Comparison of ENCODE assay signal across 18 mouse cellular contexts in the genomic region with DNA sequence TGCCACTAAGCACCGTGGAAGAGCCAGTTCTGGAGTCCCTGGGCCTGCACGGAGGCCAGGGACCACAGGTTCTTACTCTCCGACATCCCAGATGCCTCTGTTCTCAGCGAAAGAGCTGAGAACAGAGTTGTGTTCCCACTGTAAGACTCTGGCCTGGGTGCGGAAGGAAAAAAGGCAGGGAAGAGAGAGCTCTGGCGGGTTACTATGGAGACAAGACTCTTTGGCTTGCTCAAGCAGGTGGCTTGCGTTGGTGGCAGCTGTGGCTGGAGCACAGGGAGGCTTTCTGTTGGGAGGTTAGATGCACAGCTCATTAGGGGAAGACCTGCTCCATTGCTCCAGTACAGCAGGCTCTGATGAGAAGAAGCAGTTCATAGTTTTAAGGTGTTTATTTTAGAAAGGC.
DNase-seq lines count a peak whose midpoint lies in the region; TF ChIP-seq lines count a peak whose summit lies in the region.
"Had no signal": no experiment of that assay in that cellular context is flagged by ENCODE, and none has a peak within 500 bp of the region (broad histone marks: within the 10 kb centered on the region; RNA-seq: fewer than 3 reads in every experiment).

No protein-coding gene starts in this region.

- no peaks in the 10 kb centered on the region for H3K9me3 ChIP-seq in heart, embryonic 10.5 days
- H3K9me3 ChIP-seq: embryonic facial prominence, embryonic 10.5 days; forebrain, embryonic 12.5 days; limb, embryonic 10.5 days had no signal

- no peak for TF ChIP-seq CTCF in brain, embryonic 14.5 days (IDR thresholded peaks at IDR 0.05; ENCODE audit: borderline replicate concordance, extremely low read depth, insufficient read depth, insufficient read length)

- intact Hi-C loops in heart, postnatal 10 days (cut with DNase I), result no loop called here

- TF ChIP-seq POLR2A in brain, embryonic 14.5 days (IDR thresholded peaks at IDR 0.05; ENCODE audit: borderline replicate concordance, extremely low read depth, insufficient read depth, insufficient read length, poor library complexity, severe bottlenecking), result no peak

- DNase-seq in right cerebral cortex, adult 2 months (ENCODE audit: low spot score in 2 of 2), result peak; percentile 10 to 30
- no peak for DNase-seq in right cerebral cortex, postnatal 25 days
- DNase-seq in brain, embryonic 14.5 days (ENCODE audit: low read depth), result peak; percentile 3
- DNase-seq in layer of hippocampus, adult 9-11 months, result peak; percentile 13
- no peak for DNase-seq in heart, postnatal 10 days
- no peak for DNase-seq in kidney, adult 8-10 months
- DNase-seq in heart, embryonic 10.5 days (ENCODE audit: low spot score), result no peak
- DNase-seq: adrenal gland, postnatal 25 days; cerebellum, adult 2 months; gastrocnemius, postnatal 36 days; kidney, adult 18-20 months; kidney, postnatal 10 days; liver, postnatal 0 days; lung, postnatal 10 days; thymus, postnatal 14 days had no signal

- no peak overlapping the region for H3K27ac ChIP-seq in heart, embryonic 10.5 days
- H3K27ac ChIP-seq: embryonic facial prominence, embryonic 10.5 days; forebrain, embryonic 12.5 days; limb, embryonic 10.5 days had no signal

- no peak overlapping the region for H3K4me3 ChIP-seq in heart, embryonic 10.5 days
- H3K4me3 ChIP-seq: embryonic facial prominence, embryonic 10.5 days; forebrain, embryonic 12.5 days; limb, embryonic 10.5 days had no signal

- WGBS in heart, embryonic 10.5 days, result 60% methylated on average over 7 of the region's 7 CpGs

- no peaks in the 10 kb centered on the region for H3K4me1 ChIP-seq in heart, embryonic 10.5 days
- H3K4me1 ChIP-seq: embryonic facial prominence, embryonic 10.5 days; forebrain, embryonic 12.5 days; limb, embryonic 10.5 days had no signal

- H3K27me3 ChIP-seq in heart, embryonic 10.5 days (ENCODE audit: insufficient read depth, poor library complexity, severe bottlenecking), result no peaks in the 10 kb centered on the region
- H3K27me3 ChIP-seq: forebrain, embryonic 12.5 days had no signal

- H3K36me3 ChIP-seq in heart, embryonic 10.5 days, result no peaks in the 10 kb centered on the region
- H3K36me3 ChIP-seq: embryonic facial prominence, embryonic 10.5 days; forebrain, embryonic 12.5 days; limb, embryonic 10.5 days had no signal

Comparison
In these comparisons a context has a peak if more than half of its experiments do, and no peak if none do; other contexts are left out.
1. DNase-seq: peak in right cerebral cortex, adult 2 months (2 of 2), brain, embryonic 14.5 days (single experiment) and layer of hippocampus, adult 9-11 months (single experiment); none in right cerebral cortex, postnatal 25 days (single experiment), heart, postnatal 10 days (0 of 2), kidney, adult 8-10 months (0 of 2) and heart, embryonic 10.5 days (single experiment).